Mouse (Mus musculus): ENCODE measurements at regions not wholly inside any gene's neighbourhood (a gene's known extent, or its start where the extent isn't known, plus 50 kb on each side); places are given as distances from the start of the nearest gene placed in this dataset.

GRCm38 (mm10) chr9:43585616-43586015 is 158.2 kb upstream of the Nectin1 start:
- Histone ChIP-seq H3K4me1 (ENCODE audit: control insufficient read depth, insufficient read depth, low read length) (no peaks in the 10 kb centered on the region), H3K4me3 (replicated peaks; ENCODE audit: insufficient read depth, low read depth, low read length) (no peak overlapping the region), H3K27me3 (ENCODE audit: control insufficient read depth, insufficient read depth, low read length) (no peaks in the 10 kb centered on the region), H3K27ac (ENCODE audit: insufficient read depth, low read length) (no peak overlapping the region)
- 66% methylated on average over 6 of the region's 6 CpGs for WGBS
- no peak for DNase-seq
- TF ChIP-seq POLR2A (IDR thresholded peaks at IDR 0.05; ENCODE audit: borderline replicate concordance, insufficient read depth, low read length), result no peak
- TF ChIP-seq CTCF (IDR thresholded peaks at IDR 0.05; ENCODE audit: borderline replicate concordance, insufficient read depth, low read depth, low read length), result no peak

- Histone ChIP-seq H3K4me3 (replicated peaks; ENCODE audit: insufficient read depth, low read depth, low read length) (no peak overlapping the region), H3K27me3 (ENCODE audit: control insufficient read depth, insufficient read depth, low read length) (no peaks in the 10 kb centered on the region), H3K4me1 (ENCODE audit: control insufficient read depth, insufficient read depth, low read length) (no peaks in the 10 kb centered on the region), H3K27ac (ENCODE audit: insufficient read depth, low read length) (no peak overlapping the region)
- 30% methylated on average over 6 of the region's 6 CpGs for WGBS
- TF ChIP-seq CTCF (IDR thresholded peaks at IDR 0.05; ENCODE audit: borderline replicate concordance, insufficient read depth, low read depth, low read length) (no peak), POLR2A (IDR thresholded peaks at IDR 0.05; ENCODE audit: borderline replicate concordance, insufficient read depth, low read length) (no peak)
- no peak for DNase-seq
Measured at GRCm38 (mm10) chr9:43593236-43593635, 150.5 kb upstream of the Nectin1 start.

GRCm38 (mm10) chr9:43594814-43595213 is 149.0 kb upstream of the Nectin1 start:
- WGBS, result 85% methylated on average over 3 of the region's 3 CpGs
- no peaks in the 10 kb centered on the region for H3K4me1 ChIP-seq (ENCODE audit: control insufficient read depth, insufficient read depth, low read length)
- DNase-seq, result no peak
- no peaks in the 10 kb centered on the region for H3K27me3 ChIP-seq (ENCODE audit: control insufficient read depth, insufficient read depth, low read length)
- no peak overlapping the region for H3K27ac ChIP-seq (ENCODE audit: insufficient read depth, low read length)
- no peak for TF ChIP-seq CTCF (IDR thresholded peaks at IDR 0.05; ENCODE audit: borderline replicate concordance, insufficient read depth, low read depth, low read length)
- TF ChIP-seq POLR2A (IDR thresholded peaks at IDR 0.05; ENCODE audit: borderline replicate concordance, insufficient read depth, low read length), result no peak
- H3K4me3 ChIP-seq (replicated peaks; ENCODE audit: insufficient read depth, low read depth, low read length), result no peak overlapping the region

DNA sequence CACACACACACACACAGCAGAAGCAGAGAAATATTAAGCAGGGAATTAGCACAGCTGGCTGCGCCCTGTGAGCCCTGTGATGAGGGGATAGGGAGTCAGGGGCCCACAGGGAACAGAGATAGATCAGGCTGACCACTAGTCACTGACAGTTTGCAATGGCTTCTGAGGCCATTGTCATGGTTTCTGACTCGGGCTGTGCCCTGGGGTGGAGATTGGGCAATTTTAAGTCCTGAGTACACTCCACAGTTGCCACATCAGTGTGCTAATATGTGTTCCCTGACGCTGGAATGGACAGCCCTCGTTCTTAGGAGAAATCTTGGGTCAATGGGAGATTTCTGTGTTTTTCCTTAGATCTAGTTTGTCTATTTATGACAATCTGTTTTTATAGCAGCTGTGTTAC is 148.3 kb upstream of the Nectin1 start:
- TF ChIP-seq POLR2A (IDR thresholded peaks at IDR 0.05; ENCODE audit: borderline replicate concordance, insufficient read depth, low read length) (no peak), CTCF (IDR thresholded peaks at IDR 0.05; ENCODE audit: borderline replicate concordance, insufficient read depth, low read depth, low read length) (no peak)
- H3K27me3 ChIP-seq (ENCODE audit: control insufficient read depth, insufficient read depth, low read length), result no peaks in the 10 kb centered on the region
- no peak overlapping the region for H3K4me3 ChIP-seq (replicated peaks; ENCODE audit: insufficient read depth, low read depth, low read length)
- H3K27ac ChIP-seq (ENCODE audit: insufficient read depth, low read length), result no peak overlapping the region
- no peaks in the 10 kb centered on the region for H3K4me1 ChIP-seq (ENCODE audit: control insufficient read depth, insufficient read depth, low read length)
- DNase-seq, result no peak
- 86% methylated on average over 4 of the region's 4 CpGs for WGBS

- 70% methylated on average over 2 of the region's 2 CpGs for WGBS
Measured at GRCm38 (mm10) chr9:43600396-43600795, 143.4 kb upstream of the Nectin1 start.

DNA sequence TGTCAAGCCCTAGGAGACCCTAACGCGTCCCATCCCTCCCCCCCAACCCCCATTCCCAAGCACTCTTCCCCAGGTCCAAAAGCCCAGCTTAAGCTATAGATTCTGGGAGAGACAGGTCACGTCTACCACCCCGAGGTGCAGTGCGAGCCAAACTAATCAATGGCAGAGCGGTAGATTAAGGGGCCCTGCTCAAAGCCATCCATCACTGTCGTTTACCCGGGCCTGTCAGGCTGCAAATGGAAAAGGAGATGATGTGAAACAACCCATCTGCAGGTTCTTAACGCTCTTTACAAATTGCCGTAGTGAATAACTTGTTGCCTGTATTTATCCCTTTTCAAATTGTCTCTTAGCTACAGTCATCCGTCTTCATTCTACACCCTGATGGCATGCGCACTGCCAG is 126.2 kb upstream of the Nectin1 start:
- WGBS, result 61% methylated on average over 12 of the region's 12 CpGs
- H3K4me1 ChIP-seq (ENCODE audit: control insufficient read depth, insufficient read depth, low read length), result no peaks in the 10 kb centered on the region
- DNase-seq, result no peak

More at GRCm38 (mm10) chr9:43600396-43600795, 143.4 kb upstream of the Nectin1 start:
- TF ChIP-seq CTCF (IDR thresholded peaks at IDR 0.05; ENCODE audit: borderline replicate concordance, insufficient read depth, low read depth, low read length), result no peak
- no peak for TF ChIP-seq POLR2A (IDR thresholded peaks at IDR 0.05; ENCODE audit: borderline replicate concordance, insufficient read depth, low read length)
- Histone ChIP-seq H3K4me1 (ENCODE audit: control insufficient read depth, insufficient read depth, low read length) (no peaks in the 10 kb centered on the region), H3K27me3 (ENCODE audit: control insufficient read depth, insufficient read depth, low read length) (no peaks in the 10 kb centered on the region), H3K4me3 (replicated peaks; ENCODE audit: insufficient read depth, low read depth, low read length) (no peak overlapping the region), H3K27ac (ENCODE audit: insufficient read depth, low read length) (no peak overlapping the region)
- DNase-seq, result no peak

GRCm38 (mm10) chr9:43627558-43627957 is 116.2 kb upstream of the Nectin1 start:
- H3K4me3 ChIP-seq (replicated peaks; ENCODE audit: insufficient read depth, low read depth, low read length), result no peak overlapping the region
- no peak overlapping the region for H3K27ac ChIP-seq (ENCODE audit: insufficient read depth, low read length)
- H3K27me3 ChIP-seq (ENCODE audit: control insufficient read depth, insufficient read depth, low read length), result no peaks in the 10 kb centered on the region
- WGBS, result 79% methylated on average over 4 of the region's 4 CpGs
- TF ChIP-seq POLR2A (IDR thresholded peaks at IDR 0.05; ENCODE audit: borderline replicate concordance, insufficient read depth, low read length) (no peak), CTCF (IDR thresholded peaks at IDR 0.05; ENCODE audit: borderline replicate concordance, insufficient read depth, low read depth, low read length) (no peak)
- no peaks in the 10 kb centered on the region for H3K4me1 ChIP-seq (ENCODE audit: control insufficient read depth, insufficient read depth, low read length)
- no peak for DNase-seq

More for the DNA sequence above, 126.2 kb upstream of the Nectin1 start:
- no peak overlapping the region for H3K27ac ChIP-seq (ENCODE audit: insufficient read depth, low read length)
- no peak for TF ChIP-seq POLR2A (IDR thresholded peaks at IDR 0.05; ENCODE audit: borderline replicate concordance, insufficient read depth, low read length)
- TF ChIP-seq CTCF (IDR thresholded peaks at IDR 0.05; ENCODE audit: borderline replicate concordance, insufficient read depth, low read depth, low read length), result no peak
- H3K4me3 ChIP-seq (replicated peaks; ENCODE audit: insufficient read depth, low read depth, low read length), result no peak overlapping the region
- H3K27me3 ChIP-seq (ENCODE audit: control insufficient read depth, insufficient read depth, low read length), result no peaks in the 10 kb centered on the region

GRCm38 (mm10) chr9:43628786-43629185 is 115.0 kb upstream of the Nectin1 start:
- TF ChIP-seq POLR2A (IDR thresholded peaks at IDR 0.05; ENCODE audit: borderline replicate concordance, insufficient read depth, low read length), result no peak
- no peak for TF ChIP-seq CTCF (IDR thresholded peaks at IDR 0.05; ENCODE audit: borderline replicate concordance, insufficient read depth, low read depth, low read length)
- Histone ChIP-seq H3K4me3 (replicated peaks; ENCODE audit: insufficient read depth, low read depth, low read length) (no peak overlapping the region), H3K27me3 (ENCODE audit: control insufficient read depth, insufficient read depth, low read length) (no peaks in the 10 kb centered on the region), H3K4me1 (ENCODE audit: control insufficient read depth, insufficient read depth, low read length) (no peaks in the 10 kb centered on the region), H3K27ac (ENCODE audit: insufficient read depth, low read length) (no peak overlapping the region)
- 56% methylated on average over 11 of the region's 11 CpGs for WGBS
- DNase-seq, result no peak

All from cerebellum, adult 2 months (tissue).